Mouse (Mus musculus): Measurements from ENCODE around the gene Pskh1. TPM values are rescaled to one million over a fixed set of nuclear protein-coding genes. Genes with fewer than 3 reads are reported as not detected.

The Pskh1 gene
- polyA plus RNA-seq, 1 experiment from 2014 or later: 12.5 TPM

GRCm38 (mm10) chr8:105889756-105890465, 10.3 kb upstream of the Pskh1 start:
- WGBS: 95% methylated on average over 12 of the region's 12 CpGs
- Histone ChIP-seq H3K4me3 (ENCODE audit: low read depth, low read length) (no peak overlapping the region), H3K27ac (ENCODE audit: low read depth, low read length) (0 out of 2 replicates have a peak overlapping the region, but pooled peaks have one; percentile 7), H3K9ac (ENCODE audit: low read depth, low read length) (no peak overlapping the region), H3K4me2 (replicated peaks; ENCODE audit: low read depth) (no peak overlapping the region), H3K4me1 (replicated peaks; ENCODE audit: control insufficient read depth, insufficient read depth, low read length) (no peaks in the 10 kb centered on the region), H3K27me3 (replicated peaks; ENCODE audit: control insufficient read depth, insufficient read depth, low read length) (no peaks in the 10 kb centered on the region), H3K36me3 (ENCODE audit: control insufficient read depth, insufficient read depth) (peaks cover 76% of the 10 kb centered on the region), H3K9me3 (ENCODE audit: control insufficient read depth) (no peaks in the 10 kb centered on the region)
- TF ChIP-seq CTCF (IDR thresholded peaks at IDR 0.05; ENCODE audit: low read depth): no peak
- ATAC-seq: no peak

GRCm38 (mm10) chr8:105890870-105891269, 9.4 kb upstream of the Pskh1 start:
- no peak for TF ChIP-seq CTCF (IDR thresholded peaks at IDR 0.05; ENCODE audit: low read depth)

DNA sequence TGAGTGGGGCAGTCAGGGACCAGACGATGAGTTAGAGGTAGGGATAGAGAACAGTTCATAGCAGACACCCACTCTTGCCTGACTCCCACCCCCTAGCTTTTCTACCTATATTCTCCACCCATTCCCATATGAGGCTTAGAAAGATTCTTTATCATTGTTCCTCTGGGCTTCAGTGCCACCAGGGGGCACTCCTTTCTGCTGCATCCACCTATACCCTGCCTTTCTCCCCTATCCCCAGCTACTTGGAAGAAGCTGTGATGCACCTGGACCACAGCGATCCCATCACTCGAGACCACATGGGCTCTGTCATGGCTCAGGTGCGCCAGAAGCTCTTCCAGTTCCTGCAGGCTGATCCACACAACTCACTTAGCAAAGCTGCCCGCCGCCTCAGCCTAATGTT, 7.8 kb upstream of the Pskh1 start:
- H3K27ac ChIP-seq (ENCODE audit: low read depth, low read length): no peak overlapping the region
- no peaks in the 10 kb centered on the region for H3K27me3 ChIP-seq (replicated peaks; ENCODE audit: control insufficient read depth, insufficient read depth, low read length)
- no peak overlapping the region for H3K9ac ChIP-seq (ENCODE audit: low read depth, low read length)
- H3K9me3 ChIP-seq (ENCODE audit: control insufficient read depth): no peaks in the 10 kb centered on the region
- H3K4me1 ChIP-seq (replicated peaks; ENCODE audit: control insufficient read depth, insufficient read depth, low read length): no peaks in the 10 kb centered on the region
- 88% methylated on average over 6 of the region's 6 CpGs for WGBS
- peaks cover 50% of the 10 kb centered on the region for H3K36me3 ChIP-seq (ENCODE audit: control insufficient read depth, insufficient read depth)
- H3K4me3 ChIP-seq (ENCODE audit: low read depth, low read length): no peak overlapping the region
- TF ChIP-seq CTCF (IDR thresholded peaks at IDR 0.05; ENCODE audit: low read depth): peak; percentile 69
- H3K4me2 ChIP-seq (replicated peaks; ENCODE audit: low read depth): no peak overlapping the region
- ATAC-seq: no peak

More at GRCm38 (mm10) chr8:105890870-105891269, 9.4 kb upstream of the Pskh1 start:
- ATAC-seq: no peak
- H3K9ac ChIP-seq (ENCODE audit: low read depth, low read length): no peak overlapping the region
- peaks cover 66% of the 10 kb centered on the region for H3K36me3 ChIP-seq (ENCODE audit: control insufficient read depth, insufficient read depth)
- H3K4me3 ChIP-seq (ENCODE audit: low read depth, low read length): no peak overlapping the region
- H3K27ac ChIP-seq (ENCODE audit: low read depth, low read length): no peak overlapping the region
- H3K4me2 ChIP-seq (replicated peaks; ENCODE audit: low read depth): no peak overlapping the region
- H3K4me1 ChIP-seq (replicated peaks; ENCODE audit: control insufficient read depth, insufficient read depth, low read length): no peaks in the 10 kb centered on the region
- no peaks in the 10 kb centered on the region for H3K9me3 ChIP-seq (ENCODE audit: control insufficient read depth)
- WGBS: 84% methylated on average over 6 of the region's 6 CpGs
- H3K27me3 ChIP-seq (replicated peaks; ENCODE audit: control insufficient read depth, insufficient read depth, low read length): no peaks in the 10 kb centered on the region

DNA sequence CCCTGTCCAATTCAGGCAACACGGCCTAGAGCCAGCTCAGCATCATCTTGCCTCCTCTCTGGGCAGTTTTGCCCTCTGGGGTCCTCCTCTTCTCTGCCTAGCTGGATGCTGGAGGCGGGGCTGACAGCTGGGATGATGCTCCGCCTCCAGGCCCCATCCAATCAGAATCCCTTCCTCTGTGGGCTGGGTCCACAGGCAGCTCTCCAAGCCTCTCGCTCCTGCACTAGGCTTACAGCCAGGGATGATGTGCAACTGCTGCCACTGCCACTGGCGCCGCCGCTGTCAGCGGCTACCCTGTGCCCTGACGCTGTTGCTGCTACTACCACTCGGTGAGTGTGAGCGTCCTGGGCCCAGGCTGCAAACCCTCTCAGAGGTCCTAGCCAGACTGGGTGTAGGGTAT, 6.9 kb upstream of the Pskh1 start, which contains the start of gene Nrn1l:
Gene Nrn1l, plus strand, starts transcription at position 229 of the 400 bp plus-strand sequence.
- Histone ChIP-seq H3K27me3 (replicated peaks; ENCODE audit: control insufficient read depth, insufficient read depth, low read length) (no peaks in the 10 kb centered on the region), H3K4me3 (ENCODE audit: low read depth, low read length) (no peak within 1 kb of the TSS), H3K4me2 (replicated peaks; ENCODE audit: low read depth) (no peak within 1 kb of the TSS), H3K9ac (ENCODE audit: low read depth, low read length) (no peak within 1 kb of the TSS), H3K27ac (ENCODE audit: low read depth, low read length) (no peak within 1 kb of the TSS), H3K36me3 (ENCODE audit: control insufficient read depth, insufficient read depth) (peaks cover 41% of the 10 kb centered on the region), H3K4me1 (replicated peaks; ENCODE audit: control insufficient read depth, insufficient read depth, low read length) (no peaks in the 10 kb centered on the region), H3K9me3 (ENCODE audit: control insufficient read depth) (no peaks in the 10 kb centered on the region)
- peak; percentile 49; the same call in 1 of the 2 replicates for ATAC-seq
- 21% methylated on average over 11 of the region's 11 CpGs for WGBS
- no peak for TF ChIP-seq CTCF (IDR thresholded peaks at IDR 0.05; ENCODE audit: low read depth)

DNA sequence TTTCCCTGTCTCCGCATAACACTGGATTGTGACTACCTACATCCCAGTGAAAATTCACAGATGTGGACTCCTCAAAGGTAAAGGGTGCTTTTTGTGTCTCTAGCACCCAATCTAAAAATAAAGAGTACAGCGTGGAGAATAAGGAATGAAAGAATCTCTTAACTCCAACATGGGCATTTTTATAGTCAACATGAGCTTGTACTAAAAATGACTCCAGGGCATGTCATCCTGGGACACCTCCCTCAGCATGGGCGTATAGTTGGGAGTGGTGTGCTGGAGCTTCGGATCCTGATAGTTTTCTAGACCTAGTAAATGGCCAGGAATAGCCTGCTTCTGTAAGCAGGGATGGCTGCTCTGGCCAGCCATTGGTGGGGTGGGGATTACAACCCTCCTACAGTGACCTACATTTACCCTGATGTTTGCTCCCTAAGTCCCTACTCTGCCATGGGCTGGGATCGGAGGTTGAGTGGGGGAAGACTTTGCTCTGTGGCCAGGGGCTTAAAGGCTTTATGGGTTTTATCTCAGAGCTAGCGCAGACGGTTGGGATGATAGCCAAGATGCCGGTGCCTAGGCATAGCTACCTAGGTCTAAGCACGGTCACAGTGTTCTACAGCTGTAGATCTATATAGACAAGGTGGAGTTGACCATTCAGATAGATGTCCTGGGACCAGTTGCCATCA, 2.3 kb upstream of the Pskh1 start:
- 68% methylated on average over 9 of the region's 9 CpGs for WGBS
- Histone ChIP-seq H3K4me1 (replicated peaks; ENCODE audit: control insufficient read depth, insufficient read depth, low read length) (no peaks in the 10 kb centered on the region), H3K27me3 (replicated peaks; ENCODE audit: control insufficient read depth, insufficient read depth, low read length) (no peaks in the 10 kb centered on the region), H3K9ac (ENCODE audit: low read depth, low read length) (no peak overlapping the region), H3K36me3 (ENCODE audit: control insufficient read depth, insufficient read depth) (peaks cover 1% of the 10 kb centered on the region; the same call in 1 of the 2 replicates), H3K9me3 (ENCODE audit: control insufficient read depth) (no peaks in the 10 kb centered on the region), H3K4me2 (replicated peaks; ENCODE audit: low read depth) (no peak overlapping the region), H3K27ac (ENCODE audit: low read depth, low read length) (no peak overlapping the region), H3K4me3 (ENCODE audit: low read depth, low read length) (no peak overlapping the region)
- no peak for ATAC-seq
- no peak for TF ChIP-seq CTCF (IDR thresholded peaks at IDR 0.05; ENCODE audit: low read depth)

DNA sequence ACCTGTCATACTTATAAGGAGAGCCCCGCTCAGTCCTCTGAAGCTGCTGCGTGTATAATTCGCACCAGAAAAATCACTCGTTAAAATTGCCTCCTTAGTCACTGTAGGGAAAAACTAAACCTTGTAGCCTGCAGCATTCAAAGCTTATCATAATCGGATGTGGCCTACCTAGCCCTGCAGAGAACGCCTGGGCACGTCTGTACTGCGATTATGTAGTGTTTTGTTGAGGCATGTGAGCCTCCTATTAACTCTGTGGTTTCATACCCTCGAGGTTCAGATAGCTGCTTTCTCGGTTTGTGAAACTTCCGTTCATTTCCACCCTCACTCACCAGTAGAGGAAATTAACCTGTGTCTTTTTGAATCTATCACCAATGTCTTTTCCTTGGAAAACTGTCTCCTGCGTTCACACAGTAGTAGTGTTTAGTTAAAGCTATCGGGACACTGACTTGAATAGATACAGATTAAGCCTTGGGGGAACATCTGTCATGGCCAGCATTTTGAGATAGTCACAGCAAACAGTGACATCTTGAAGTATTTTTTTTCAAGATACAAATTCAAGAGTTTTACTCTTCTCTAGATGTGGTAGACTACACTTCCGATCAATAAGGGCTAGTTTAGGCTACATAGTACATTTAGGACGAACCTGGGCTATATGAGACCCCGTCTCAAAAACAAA, 838 bp downstream of the Pskh1 start:
- no peaks in the 10 kb centered on the region for H3K9me3 ChIP-seq (ENCODE audit: control insufficient read depth)
- peak overlapping the region; percentile 93 for H3K27ac ChIP-seq (ENCODE audit: low read depth, low read length)
- no peaks in the 10 kb centered on the region for H3K36me3 ChIP-seq (ENCODE audit: control insufficient read depth, insufficient read depth)
- H3K4me1 ChIP-seq (replicated peaks; ENCODE audit: control insufficient read depth, insufficient read depth, low read length): no peaks in the 10 kb centered on the region
- H3K4me2 ChIP-seq (replicated peaks; ENCODE audit: low read depth): peak overlapping the region; percentile 84
- peak overlapping the region; percentile 98 for H3K4me3 ChIP-seq (ENCODE audit: low read depth, low read length)
- peak overlapping the region; percentile 98 for H3K9ac ChIP-seq (ENCODE audit: low read depth, low read length)
- WGBS: 23% methylated on average over 16 of the region's 16 CpGs
- no peaks in the 10 kb centered on the region for H3K27me3 ChIP-seq (replicated peaks; ENCODE audit: control insufficient read depth, insufficient read depth, low read length)
- ATAC-seq: no peak
- no peak for TF ChIP-seq CTCF (IDR thresholded peaks at IDR 0.05; ENCODE audit: low read depth)
